Mouse (Mus musculus): ENCODE results near the gene Platr17.
"Not testable (repeated sequence)": the region's sequence is repeated elsewhere in the genome, so short reads cannot be mapped to it uniquely, and the experiment has no call there.

Gene Platr17

GRCm38 (mm10) chr17:33904835-33905234 lies at the start of gene Platr17:
TSS of gene Platr17 (plus strand) at chr17:33905135.
- DNase-seq: not testable (repeated sequence)

GRCm38 (mm10) chr17:33857816-33858215 lies 47.1 kb upstream of the Platr17 start:
- no peak for DNase-seq

GRCm38 (mm10) chr17:33865330-33866030 lies 39.5 kb upstream of the Platr17 start:
- DNase-seq: peak; percentile 60 to 80

GRCm38 (mm10) chr17:33873537-33873936 lies 31.4 kb upstream of the Platr17 start, which contains the start of gene Gm7029:
TSS of gene Gm7029 (plus strand) at chr17:33873837.
- DNase-seq: not testable (repeated sequence)

GRCm38 (mm10) chr17:33874411-33874810 lies 30.5 kb upstream of the Platr17 start:
- DNase-seq: no peak

- peak; percentile 19 to 50 for DNase-seq
Observed at GRCm38 (mm10) chr17:33875797-33876196, 29.1 kb upstream of the Platr17 start.

GRCm38 (mm10) chr17:33884320-33884719 lies 20.6 kb upstream of the Platr17 start:
- not testable (repeated sequence) for DNase-seq

GRCm38 (mm10) chr17:33887802-33888201 lies 17.1 kb upstream of the Platr17 start:
- DNase-seq: peak; percentile 26 to 47

- not testable (repeated sequence) for DNase-seq
Observed at GRCm38 (mm10) chr17:33888230-33888629, 16.7 kb upstream of the Platr17 start.

GRCm38 (mm10) chr17:33889941-33890532 lies 14.9 kb upstream of the Platr17 start:
- DNase-seq: not testable (repeated sequence)

GRCm38 (mm10) chr17:33890533-33891059 lies 14.3 kb upstream of the Platr17 start, which contains the start of gene Kifc1:
TSS of gene Kifc1 (minus strand) at chr17:33890661.
- peak; percentile 99 to 100 for DNase-seq

- DNase-seq: no peak
Observed at GRCm38 (mm10) chr17:33891357-33891756, 13.6 kb upstream of the Platr17 start.

- not testable (repeated sequence) for DNase-seq
Observed at GRCm38 (mm10) chr17:33891892-33892291, 13.0 kb upstream of the Platr17 start.

- DNase-seq: no peak
Observed at GRCm38 (mm10) chr17:33892429-33892828, 12.5 kb upstream of the Platr17 start.

- not testable (repeated sequence) for DNase-seq
Observed at GRCm38 (mm10) chr17:33893011-33893410, 11.9 kb upstream of the Platr17 start.

- peak in 1 of 2 experiments; percentile 76 for DNase-seq
Observed at GRCm38 (mm10) chr17:33897114-33897794, 7.7 kb upstream of the Platr17 start.

GRCm38 (mm10) chr17:33898193-33898592 lies 6.7 kb upstream of the Platr17 start:
- DNase-seq: not testable (repeated sequence)

GRCm38 (mm10) chr17:33899642-33900041 lies 5.3 kb upstream of the Platr17 start:
- no peak for DNase-seq

- no peak for DNase-seq
Observed at GRCm38 (mm10) chr17:33900281-33900988, 4.5 kb upstream of the Platr17 start.

GRCm38 (mm10) chr17:33900989-33901314 lies 4.0 kb upstream of the Platr17 start:
- DNase-seq: no peak

- DNase-seq: no peak
Observed at GRCm38 (mm10) chr17:33901653-33902052, 3.3 kb upstream of the Platr17 start.

- DNase-seq: no peak
Observed at GRCm38 (mm10) chr17:33902079-33902478, 2.9 kb upstream of the Platr17 start.

GRCm38 (mm10) chr17:33902491-33902890 lies 2.4 kb upstream of the Platr17 start:
- DNase-seq: no peak

Data from kidney, postnatal 36 days (tissue).